Mouse (Mus musculus) cerebellum, adult (tissue): ENCODE measurements at regions not wholly inside any gene's neighbourhood (a gene's known extent, or its start where the extent isn't known, plus 50 kb on each side); places are given as distances from the start of the nearest gene placed in this dataset.

Experiments used
- ATAC-seq: cut with Nextera tagmentation; 2 replicates; pipeline ENCODE4 v1.9.2; 2017; ENCODE audit warnings: mild to moderate bottlenecking, moderate library complexity, mixed read lengths; ENCODE audit not compliant: insufficient number of reproducible peaks, low FRiP score, low TSS enrichment

DNA sequence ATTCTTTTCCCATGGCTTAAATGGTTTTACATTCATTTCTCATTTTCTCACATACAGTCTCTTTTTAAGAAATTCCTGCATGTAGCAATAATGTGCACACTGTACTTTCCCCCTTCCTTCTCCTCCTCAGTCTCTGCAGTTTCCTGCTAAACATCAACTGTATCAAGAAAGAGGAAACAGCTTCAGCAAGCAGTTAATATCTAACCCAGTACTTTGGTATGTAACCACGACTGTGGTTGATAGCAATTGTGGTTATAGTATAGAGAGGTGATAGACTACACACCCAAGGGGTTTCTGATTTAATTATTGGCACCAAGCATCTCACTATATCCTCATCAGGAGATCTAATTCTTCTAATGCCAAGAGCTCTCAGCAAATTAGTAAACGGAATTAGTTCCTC is 52.8 kb upstream of the Eci2 start:
- ATAC-seq, result no peak

GRCm38 (mm10) chr13:35085386-35085785 is 58.5 kb upstream of the Eci2 start:
- ATAC-seq, result no peak

DNA sequence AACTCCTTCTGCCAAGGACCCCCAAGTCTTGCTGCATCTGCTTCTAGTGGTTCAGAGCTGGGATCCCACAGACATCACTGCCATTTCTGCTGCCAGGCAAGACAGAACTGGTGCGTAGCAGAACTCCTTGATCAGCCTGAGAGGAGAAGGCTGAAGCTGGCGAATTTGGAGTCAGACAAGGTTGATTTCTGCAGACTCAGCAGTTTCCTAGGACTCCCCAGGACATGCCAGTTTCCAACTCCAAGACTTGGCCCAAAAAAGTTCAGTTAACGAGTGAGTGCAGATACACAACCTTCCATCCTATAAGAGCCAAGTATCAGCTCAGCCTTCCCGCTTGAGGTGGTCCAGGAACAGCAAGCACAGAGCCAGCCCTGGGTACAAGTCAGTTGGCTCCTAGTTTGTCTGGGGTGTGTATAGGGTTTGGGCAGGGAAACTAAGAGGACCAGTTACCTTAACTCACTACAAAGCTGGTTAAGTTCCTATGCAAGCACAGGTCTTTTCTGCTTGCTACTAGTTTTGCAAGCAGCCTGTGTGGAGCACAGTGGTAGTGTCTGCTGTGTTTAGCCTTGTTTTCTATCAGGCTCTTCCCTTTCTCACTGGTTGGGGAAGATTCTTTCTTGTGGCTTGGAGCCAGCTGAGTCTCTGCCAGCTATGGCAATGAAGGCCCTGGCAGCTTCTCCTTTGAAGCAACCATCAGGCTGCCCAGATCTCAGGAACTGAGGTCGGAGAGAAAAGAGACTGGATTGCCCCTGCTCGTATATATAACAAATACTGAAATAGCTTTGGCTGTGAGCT is 60.5 kb upstream of the Eci2 start:
- ATAC-seq, result peak; percentile 50; the same call in 1 of the 2 replicates

DNA sequence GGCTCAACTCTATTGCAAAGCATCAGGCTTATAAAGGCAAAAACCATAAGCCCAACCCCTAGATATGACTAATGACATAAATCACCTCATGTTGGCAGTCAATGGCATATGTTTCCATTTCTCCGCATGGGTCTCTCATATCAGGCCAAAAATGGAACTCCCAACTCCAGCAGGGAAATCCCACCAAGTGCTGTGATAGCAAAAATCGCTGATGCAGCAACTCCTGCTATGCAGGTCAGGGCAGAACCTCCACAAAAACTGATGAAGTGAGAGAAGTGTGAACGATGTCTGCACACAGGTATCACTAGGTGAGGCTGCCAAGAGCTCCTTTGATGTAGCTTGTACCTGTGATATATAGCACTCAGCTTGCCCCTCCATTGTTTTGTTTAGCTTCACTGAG is 64.3 kb upstream of the Eci2 start:
- no peak for ATAC-seq

DNA sequence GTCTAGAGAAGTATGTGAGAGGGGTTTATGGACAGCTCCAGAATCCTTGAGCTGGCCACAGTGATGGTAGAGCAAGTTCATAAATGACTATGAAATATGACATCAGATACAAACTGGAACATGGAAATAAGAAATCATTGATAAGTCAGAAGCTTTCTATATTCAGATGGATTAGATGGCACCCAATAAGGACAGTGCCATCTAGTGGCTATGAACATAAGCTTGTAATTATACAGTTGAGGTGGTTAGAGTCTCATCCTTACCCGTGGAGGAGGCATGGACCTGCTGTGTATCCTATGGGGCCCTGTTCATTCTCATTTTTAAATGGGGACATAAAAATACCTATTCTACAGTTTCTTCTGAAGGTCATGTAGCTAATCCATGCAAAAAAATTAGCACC is 92.9 kb upstream of the Eci2 start:
- no peak for ATAC-seq

DNA sequence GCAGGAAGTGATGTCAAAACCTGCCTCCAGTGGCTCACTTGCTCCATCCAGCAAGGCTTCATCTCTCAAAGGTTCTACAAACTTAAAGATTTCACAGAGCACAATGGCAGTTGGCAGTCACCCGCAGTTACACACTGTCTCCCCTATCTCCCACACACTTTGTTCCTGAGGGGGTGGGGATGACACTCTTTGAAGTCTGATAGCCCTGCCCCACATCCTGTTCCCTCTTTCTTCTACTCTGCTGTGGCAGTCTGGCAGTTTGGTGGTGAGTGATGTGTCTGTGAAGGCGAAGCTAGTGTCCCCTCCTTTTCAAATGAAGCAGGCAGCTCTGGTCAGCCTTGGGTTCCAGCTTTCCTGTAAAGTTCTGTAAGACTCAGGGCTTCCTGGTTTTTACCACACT is 102.6 kb upstream of the Eci2 start:
- no peak for ATAC-seq

DNA sequence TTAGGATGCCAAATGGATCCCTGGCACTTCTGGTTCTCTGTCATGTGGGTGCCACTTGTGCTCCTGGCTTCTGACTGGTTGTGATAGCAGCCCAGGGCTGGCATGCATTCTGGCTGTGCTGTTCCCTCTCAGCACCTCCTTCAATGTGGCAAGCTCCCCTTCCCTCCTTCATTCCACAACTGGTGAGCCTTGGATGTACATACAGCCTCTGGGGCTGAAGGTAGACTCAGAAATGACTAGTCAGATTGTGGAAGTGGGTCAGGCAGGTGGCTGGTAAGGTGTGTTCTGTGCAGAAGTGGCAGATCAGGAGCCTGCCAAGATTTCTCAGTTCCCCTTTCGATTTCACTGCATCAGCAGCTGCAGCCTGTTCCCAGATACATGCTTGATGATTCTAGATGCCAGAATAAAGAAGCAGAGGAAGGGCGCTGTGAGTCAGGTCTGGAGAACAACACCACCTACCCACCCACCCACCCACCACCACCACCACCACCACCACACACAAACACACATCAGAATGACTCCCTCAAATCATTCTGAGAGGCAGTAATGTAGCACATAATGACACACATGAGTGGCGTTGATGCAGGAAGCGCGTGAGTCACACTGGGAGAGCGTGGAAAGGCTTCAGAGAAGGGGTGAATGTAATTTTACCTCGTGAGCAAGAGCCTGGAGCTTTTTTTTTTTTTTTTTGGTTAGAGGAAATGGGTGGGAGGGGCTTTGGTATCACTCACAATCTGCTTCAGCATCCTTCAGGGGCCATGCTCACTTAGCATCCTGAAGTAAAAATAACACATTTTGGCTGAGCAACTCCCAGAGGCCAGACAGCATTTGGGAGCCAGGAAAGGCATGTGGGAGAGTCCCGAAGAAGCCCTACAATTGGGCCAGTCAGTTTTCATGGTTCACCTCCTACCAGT is 104.6 kb upstream of the Eci2 start:
- ATAC-seq, result peak; percentile 61

GRCm38 (mm10) chr13:35151629-35152028 is 124.7 kb upstream of the Eci2 start:
- no peak for ATAC-seq

DNA sequence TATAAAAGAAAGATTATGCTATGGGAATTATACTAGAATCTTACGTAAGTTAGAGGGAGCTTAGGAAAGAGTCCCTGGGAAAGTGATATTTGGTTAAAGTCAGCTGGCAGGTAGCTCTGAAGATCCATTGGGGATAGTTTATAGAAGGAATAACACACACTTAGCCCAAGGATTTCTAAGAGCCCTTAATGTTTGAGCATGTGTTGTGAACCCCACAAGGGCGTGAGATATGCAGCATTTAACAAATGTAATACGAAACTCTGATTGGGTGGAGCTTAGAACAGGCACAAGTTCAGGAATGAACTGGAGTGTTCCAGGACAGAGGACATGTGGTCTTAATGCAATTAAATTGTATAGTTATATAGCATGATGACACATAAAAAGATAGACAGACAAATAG is 132.6 kb upstream of the Eci2 start:
- no peak for ATAC-seq

GRCm38 (mm10) chr13:35160767-35161166 is 133.9 kb upstream of the Eci2 start:
- ATAC-seq, result no peak

DNA sequence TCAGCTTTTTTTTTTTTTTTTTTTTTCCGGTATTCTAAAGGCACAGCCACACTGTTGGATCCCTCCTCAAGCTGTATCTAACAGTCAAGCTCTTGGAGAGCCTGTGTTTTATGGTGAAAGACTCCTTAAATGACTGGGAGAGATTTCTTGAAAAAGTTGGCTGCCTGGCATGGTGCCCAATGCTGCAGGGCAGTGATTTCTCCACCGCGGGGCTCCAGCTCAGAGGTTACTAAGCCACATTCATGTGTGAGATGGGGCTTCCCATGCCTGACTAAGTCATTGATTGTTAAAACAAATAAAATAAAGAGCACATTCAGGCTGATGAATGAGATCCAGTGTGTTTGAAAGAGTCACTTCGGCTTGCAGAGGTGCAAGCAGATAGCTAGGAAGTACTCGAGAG is 139.2 kb upstream of the Eci2 start:
- no peak for ATAC-seq

DNA sequence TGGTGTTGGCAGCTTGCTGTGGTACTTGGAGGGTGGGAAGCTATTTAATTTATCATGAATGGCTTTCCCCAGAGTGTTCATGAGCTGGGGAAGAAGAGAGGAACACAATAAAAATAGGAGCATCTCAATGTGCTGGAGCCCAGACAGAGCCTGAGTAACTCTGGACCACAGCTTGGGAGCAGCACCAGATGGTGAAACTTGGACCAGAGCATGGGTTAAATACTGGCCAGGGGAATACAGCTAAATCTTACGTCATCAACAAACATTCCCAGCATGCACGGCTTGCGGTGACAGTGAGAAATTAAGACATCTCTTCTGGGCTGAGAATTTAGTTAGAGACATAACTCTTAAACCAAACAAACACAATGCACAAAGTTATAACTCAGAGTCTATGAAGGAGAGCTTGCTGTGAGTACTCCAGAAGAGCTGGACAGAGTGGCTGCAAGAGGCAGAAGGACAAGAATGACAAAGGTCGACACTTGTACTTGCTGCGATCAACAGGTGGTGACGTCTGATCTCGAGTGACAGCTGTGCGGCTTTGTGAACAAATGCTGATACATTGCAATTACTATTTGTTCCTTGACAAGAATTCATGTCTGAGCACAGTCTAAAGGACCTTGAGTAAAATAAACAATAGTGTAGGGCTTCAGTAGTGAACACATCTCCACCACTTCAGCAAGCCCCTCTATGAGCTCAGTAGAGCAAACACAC is 140.1 kb upstream of the Eci2 start:
- peak; percentile 74; the same call in 1 of the 2 replicates for ATAC-seq

DNA sequence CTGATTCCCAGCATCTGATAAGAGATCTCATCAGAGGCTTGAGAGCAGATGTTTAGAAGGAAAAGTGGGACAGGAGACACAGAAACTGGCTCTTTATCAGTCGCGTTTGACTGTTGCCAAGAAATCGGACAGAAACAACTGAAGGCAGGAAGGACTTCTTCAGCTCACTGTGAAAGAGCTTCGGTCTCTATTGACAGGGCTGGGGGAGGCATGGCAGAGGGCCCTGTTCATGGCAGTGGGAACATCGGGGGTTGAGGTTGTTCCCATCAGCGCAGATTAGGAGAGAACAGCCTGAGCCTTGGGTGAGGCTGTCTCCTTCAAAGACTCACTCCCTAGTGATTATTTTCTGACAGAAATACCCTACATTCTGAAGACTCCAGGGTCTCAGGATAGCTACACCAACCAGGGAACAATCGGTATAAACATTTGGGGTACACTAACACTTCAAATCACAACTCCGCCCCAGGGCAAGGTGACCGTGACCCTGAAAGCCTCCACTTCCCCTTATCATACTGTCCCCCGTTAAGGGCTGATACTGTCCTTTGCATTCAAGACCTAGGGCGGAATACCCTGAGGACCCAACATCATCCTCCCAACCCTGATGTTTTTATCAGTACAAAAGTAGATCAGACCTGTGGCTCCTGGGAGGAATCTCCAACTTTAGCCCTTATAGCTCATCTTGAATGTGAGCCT is 144.8 kb upstream of the Eci2 start:
- ATAC-seq, result no peak

DNA sequence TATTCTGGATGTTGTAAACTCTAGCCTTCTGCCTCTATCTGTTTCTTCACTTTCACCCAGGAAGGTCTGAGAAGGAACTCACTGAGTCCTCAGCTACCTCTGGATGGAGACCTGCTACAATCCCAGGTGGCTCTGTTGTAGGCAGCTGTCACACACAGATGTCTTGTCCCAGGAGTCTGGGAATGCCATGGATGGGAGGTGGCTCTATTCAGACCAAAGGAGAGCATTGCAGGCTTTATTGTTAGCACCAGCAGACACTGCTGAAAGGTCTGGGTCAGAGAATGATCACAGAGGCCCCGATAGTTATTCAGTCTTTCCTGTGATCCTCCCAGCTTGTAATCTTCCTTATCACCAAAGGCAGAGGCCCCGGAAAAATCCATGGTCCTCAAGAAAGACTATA is 146.6 kb upstream of the Eci2 start:
- ATAC-seq, result no peak

GRCm38 (mm10) chr13:35175587-35175986 is 148.7 kb upstream of the Eci2 start:
- no peak for ATAC-seq

DNA sequence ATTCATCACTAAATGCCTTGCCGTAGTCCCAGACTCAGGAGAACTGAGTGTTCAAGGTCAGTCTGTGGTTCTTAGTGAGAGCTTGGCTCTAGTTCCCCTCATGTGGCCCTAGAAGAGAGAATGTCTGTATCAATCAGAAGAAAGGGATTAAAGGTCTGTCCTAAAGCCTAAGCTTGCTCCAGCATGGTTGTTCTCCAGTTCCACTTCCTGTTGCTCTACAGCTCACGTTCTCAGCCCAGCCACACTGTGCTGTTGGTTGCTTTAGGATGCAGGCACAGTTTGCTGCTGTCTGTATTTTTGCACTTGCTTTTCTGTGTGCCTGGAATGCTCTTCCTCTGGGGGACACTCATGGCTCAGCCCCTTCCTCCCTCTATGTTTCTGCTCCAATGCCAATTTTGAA is 150.4 kb upstream of the Eci2 start:
- ATAC-seq, result no peak

GRCm38 (mm10) chr13:35189028-35189711 is 162.3 kb upstream of the Eci2 start:
- ATAC-seq, result no peak

DNA sequence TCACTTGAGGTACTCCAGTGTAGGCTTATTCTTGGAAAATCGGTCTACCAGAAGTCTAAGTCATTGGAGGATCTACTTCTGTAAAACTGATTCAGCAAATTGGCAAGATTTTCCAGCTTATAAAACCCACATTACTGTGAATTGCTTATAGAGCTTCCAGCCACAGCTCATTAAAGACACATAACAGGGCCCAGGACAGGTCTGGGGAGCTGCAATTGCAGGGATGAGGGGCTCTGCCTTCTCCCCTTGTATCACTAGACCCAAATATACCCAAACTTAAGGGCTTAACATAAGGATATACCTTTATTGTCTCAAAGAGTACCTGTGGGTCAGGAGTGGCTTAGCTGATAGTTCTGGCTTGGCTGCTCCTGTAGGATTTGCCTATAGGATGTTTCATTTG is 175.2 kb upstream of the Eci2 start:
- ATAC-seq, result no peak

DNA sequence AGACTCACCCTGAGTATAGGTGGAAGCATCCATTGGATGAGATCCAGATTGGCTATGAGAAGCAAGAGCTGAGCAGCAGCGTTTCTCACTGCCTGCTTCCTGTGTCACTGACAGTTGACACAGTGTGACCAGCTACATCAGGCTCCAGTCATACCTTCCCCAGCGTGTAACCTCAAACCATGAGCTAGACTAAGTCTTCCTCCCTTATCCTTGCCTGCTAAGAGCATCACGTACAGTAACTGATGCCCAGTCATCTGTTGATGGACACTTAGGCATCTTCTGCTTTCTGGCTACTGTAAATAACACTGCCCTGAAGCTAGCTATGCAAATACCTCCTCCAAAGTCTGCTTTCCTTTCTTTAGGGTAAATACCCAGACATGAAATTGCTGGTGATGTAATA is 181.4 kb upstream of the Eci2 start:
- no peak for ATAC-seq

DNA sequence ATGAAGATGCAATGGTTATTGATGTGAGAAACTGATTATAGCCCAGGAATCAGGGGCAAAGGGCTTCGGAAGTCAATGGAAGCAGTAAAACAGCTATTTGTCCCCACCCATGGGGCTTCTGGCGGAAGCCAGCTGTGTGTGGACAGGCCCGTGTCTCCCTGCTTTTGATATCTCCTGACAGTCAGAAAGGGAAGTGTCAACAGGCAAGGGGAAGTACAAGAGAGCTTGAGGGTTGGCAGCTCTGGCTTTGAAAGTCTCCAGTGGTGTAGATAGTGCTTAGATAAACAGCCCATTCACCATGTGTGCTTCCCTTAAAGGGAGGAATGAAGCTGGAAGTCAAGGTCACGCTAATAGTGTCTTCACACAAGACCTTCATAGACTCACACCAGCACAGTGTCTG is 182.7 kb upstream of the Eci2 start:
- no peak for ATAC-seq
